Mouse (Mus musculus) heart, embryonic 13.5 days (tissue): ENCODE results near the gene Hdac9. TPM values are rescaled to one million over a fixed set of nuclear protein-coding genes. Genes with fewer than 3 reads are reported as not detected.

Experiments used
- ATAC-seq: fragments of 200-750 bp; cut with Nextera tagmentation; 2 replicates; pipeline ENCODE4 v1.8.0; 2017; ENCODE audit warnings: moderate TSS enrichment; ENCODE audit not compliant: insufficient number of reproducible peaks, low FRiP score, low TSS enrichment; ENCODE audit errors: extremely low read depth
- H3K27ac ChIP-seq: fragments of 300-500 bp; sonication (generic); replicated peaks from 2 replicates; pipeline ENCODE4 v1.5.1; 2015; ENCODE audit warnings: moderate library complexity, mild to moderate bottlenecking, inconsistent platforms
- H3K27me3 ChIP-seq: fragments of 300-500 bp; sonication (generic); replicated peaks from 2 replicates; pipeline ENCODE4 v1.6.1; 2015; ENCODE audit warnings: mild to moderate bottlenecking, inconsistent platforms
- H3K36me3 ChIP-seq: fragments of 300-500 bp; sonication (generic); 2 replicates; pipeline ENCODE4 v1.6.1; 2015; ENCODE audit warnings: mild to moderate bottlenecking, inconsistent platforms
- H3K4me1 ChIP-seq: fragments of 300-500 bp; sonication (generic); 2 replicates; pipeline ENCODE4 v1.6.1; 2015; ENCODE audit warnings: inconsistent platforms
- H3K4me2 ChIP-seq: fragments of 300-500 bp; sonication (generic); 2 replicates; pipeline ENCODE4 v1.6.1; 2015; ENCODE audit warnings: inconsistent platforms, mild to moderate bottlenecking, moderate library complexity
- H3K4me3 ChIP-seq: fragments of 300-500 bp; sonication (generic); 2 replicates; pipeline ENCODE4 v1.5.1; 2015; ENCODE audit warnings: moderate library complexity, mild to moderate bottlenecking, inconsistent platforms
- H3K9ac ChIP-seq: fragments of 300-500 bp; sonication (generic); 2 replicates; pipeline ENCODE4 v1.6.1; 2015; ENCODE audit warnings: inconsistent platforms, mild to moderate bottlenecking, moderate library complexity
- H3K9me3 ChIP-seq: fragments of 300-500 bp; sonication (generic); 2 replicates; pipeline ENCODE4 v1.6.1; 2016; ENCODE audit warnings: inconsistent platforms
- whole genome bisulfite sequencing: fragments of 180-500 bp; shearing (Covaris S2); methylation state at CpG from one replicate; pipeline ENCODE4 v1.1.7; 2015; ENCODE audit warnings: mixed read lengths; 5-methylcytosine and 5-hydroxymethylcytosine counted together
- polyA plus RNA-seq: library from polyadenylated mRNA; unstranded; fragments of >200 nt; fragmentation: Nextera tagmentation; extraction: Ambion mirVana; gene quantifications from 2 replicates; pipeline ENCODE4 v1.2.1, GENCODE M21; 2015

Hdac9 gene
- polyA plus RNA-seq, 1 experiment from 2014 or later: 25.3 TPM

DNA sequence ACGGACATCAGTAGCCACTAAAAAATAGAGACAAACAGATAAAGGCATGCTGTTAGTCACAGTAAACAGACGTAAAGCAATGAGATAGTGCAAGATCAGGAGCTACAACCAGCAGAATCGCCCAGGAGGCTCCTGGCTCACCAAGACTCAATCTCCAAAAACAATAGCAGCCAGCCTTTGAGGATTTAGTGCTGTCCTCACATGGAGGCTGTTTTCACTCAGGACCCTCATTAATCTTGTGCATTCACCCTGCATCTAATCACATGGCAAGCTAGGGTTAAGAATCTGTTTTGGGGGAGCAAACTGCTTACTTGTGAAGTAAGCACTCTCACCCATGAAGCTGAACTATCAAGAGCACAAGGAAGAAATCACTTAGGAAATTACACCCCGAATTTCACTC lies 329.7 kb downstream of the Hdac9 start:
- H3K9me3 ChIP-seq: no peaks in the 10 kb centered on the region
- WGBS: 40% methylated on average over 4 of the region's 4 CpGs
- H3K4me3 ChIP-seq: no peak overlapping the region
- no peak overlapping the region for H3K27ac ChIP-seq
- no peaks in the 10 kb centered on the region for H3K36me3 ChIP-seq
- H3K4me2 ChIP-seq: no peak overlapping the region
- ATAC-seq: no peak
- H3K4me1 ChIP-seq: peaks cover 12% of the 10 kb centered on the region
- no peak overlapping the region for H3K9ac ChIP-seq
- H3K27me3 ChIP-seq: no peaks in the 10 kb centered on the region

DNA sequence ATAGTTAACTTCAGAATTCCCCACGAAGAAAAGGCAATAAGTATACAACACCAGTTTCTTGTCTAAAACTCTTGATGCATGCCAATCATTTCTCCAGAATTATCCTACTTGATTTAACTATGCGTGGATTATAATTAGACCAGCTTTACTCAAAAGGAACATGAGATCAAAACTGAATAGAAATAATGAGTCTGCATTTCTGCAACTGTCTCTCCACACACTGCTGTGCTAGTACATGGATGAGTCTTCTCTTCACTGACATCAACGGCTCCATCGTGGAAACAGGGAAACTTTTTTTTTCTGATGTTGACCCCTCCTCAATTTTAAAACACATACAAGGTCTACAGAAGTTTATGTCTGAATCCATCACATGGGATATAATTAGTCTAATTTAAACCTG lies 334.4 kb downstream of the Hdac9 start:
- Histone ChIP-seq H3K27me3 (no peaks in the 10 kb centered on the region), H3K9ac (no peak overlapping the region), H3K36me3 (no peaks in the 10 kb centered on the region), H3K27ac (no peak overlapping the region), H3K4me1 (peaks cover 18% of the 10 kb centered on the region), H3K4me2 (no peak overlapping the region), H3K9me3 (no peaks in the 10 kb centered on the region), H3K4me3 (no peak overlapping the region)
- ATAC-seq: no peak
- 82% methylated on average over 4 of the region's 4 CpGs for WGBS

DNA sequence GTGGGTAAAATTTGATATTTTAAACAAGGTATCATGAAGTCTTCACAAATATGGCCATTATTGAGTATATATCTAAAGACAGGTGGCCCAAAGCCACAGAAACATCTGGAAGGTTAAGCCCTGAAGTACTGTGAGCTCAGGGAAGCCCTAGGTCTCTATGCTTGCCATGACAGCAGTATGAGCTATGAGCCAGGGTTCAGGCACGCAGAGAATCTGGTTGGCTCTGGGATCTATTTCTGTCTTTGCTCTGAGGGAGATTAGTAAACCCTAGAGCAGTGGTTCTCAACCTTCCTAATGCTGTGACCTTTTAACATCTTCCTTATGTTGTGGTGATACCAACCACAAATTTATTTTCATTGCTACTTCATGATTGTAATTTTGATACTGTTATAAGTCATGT lies 337.7 kb downstream of the Hdac9 start:
- Histone ChIP-seq H3K4me2 (no peak overlapping the region), H3K4me3 (no peak overlapping the region), H3K36me3 (no peaks in the 10 kb centered on the region), H3K9me3 (no peaks in the 10 kb centered on the region), H3K27me3 (no peaks in the 10 kb centered on the region), H3K9ac (no peak overlapping the region), H3K27ac (peak overlapping the region; percentile 60), H3K4me1 (peaks cover 13% of the 10 kb centered on the region)
- 36% methylated on average over 1 of the region's 1 CpGs for WGBS
- no peak for ATAC-seq

DNA sequence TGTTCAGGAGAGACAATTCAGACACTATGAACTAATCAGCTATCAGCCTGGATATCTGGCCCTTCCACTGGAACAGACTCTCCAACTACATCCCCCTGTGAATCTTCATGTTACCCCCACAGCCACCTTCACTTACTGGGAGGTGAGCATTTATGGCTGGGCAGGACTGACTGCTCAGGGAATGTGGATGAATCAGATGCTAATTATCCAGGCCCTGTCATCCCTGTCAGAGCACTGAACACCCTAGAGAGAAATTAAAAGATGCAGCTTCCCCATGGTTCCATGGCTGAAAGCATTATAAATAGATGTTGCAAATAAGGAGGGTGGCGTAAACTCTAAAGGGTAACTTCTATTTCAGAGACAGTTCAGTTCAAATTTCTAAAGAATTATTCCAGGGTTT lies 345.8 kb downstream of the Hdac9 start:
- Histone ChIP-seq H3K4me3 (no peak overlapping the region), H3K27me3 (no peaks in the 10 kb centered on the region), H3K4me2 (no peak overlapping the region), H3K4me1 (no peaks in the 10 kb centered on the region), H3K27ac (no peak overlapping the region), H3K9me3 (no peaks in the 10 kb centered on the region), H3K36me3 (no peaks in the 10 kb centered on the region), H3K9ac (no peak overlapping the region)
- no peak for ATAC-seq
- 95% methylated on average over 1 of the region's 1 CpGs for WGBS

DNA sequence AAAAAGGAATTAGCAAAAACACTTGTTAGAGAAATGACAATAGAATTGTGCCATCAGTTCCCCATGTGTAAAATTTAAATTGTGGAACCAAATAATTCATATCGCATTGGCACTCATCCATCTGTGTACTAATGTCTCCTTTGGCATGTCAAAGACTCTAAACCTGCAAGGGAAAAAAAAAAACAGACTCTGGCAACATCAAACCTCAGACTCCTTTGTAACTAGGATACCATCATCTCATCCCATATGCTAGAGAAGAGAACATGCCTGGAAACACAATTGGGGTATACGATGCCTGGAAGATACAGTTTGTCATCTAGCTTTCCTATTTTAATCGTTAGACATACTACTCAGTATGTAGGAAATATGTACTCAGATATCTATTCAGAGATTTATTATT lies 347.4 kb downstream of the Hdac9 start:
- H3K4me2 ChIP-seq: no peak overlapping the region
- no peak overlapping the region for H3K27ac ChIP-seq
- H3K36me3 ChIP-seq: no peaks in the 10 kb centered on the region
- H3K9ac ChIP-seq: no peak overlapping the region
- no peaks in the 10 kb centered on the region for H3K27me3 ChIP-seq
- WGBS: 84% methylated on average over 3 of the region's 3 CpGs
- no peaks in the 10 kb centered on the region for H3K9me3 ChIP-seq
- no peak overlapping the region for H3K4me3 ChIP-seq
- no peak for ATAC-seq
- no peaks in the 10 kb centered on the region for H3K4me1 ChIP-seq

DNA sequence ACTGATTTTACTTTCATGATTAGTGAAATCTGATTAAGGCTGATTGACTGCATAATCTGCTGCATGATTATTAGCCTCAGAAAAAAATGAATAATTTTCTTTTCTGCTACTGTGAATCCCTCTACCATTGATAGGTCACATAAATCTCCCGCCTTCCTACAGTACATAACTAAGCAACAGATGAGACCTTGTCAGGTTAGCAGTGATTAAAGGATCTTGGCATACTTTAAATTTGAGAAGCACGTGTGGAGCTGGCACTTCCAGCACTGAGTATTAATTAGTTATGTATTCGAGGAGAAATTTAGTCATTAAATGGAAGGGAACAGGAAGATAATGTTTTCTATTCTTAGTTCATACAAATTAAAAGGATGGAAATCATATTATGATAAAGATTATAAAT lies 347.8 kb downstream of the Hdac9 start:
- Histone ChIP-seq H3K27ac (no peak overlapping the region), H3K9ac (no peak overlapping the region), H3K4me3 (no peak overlapping the region), H3K4me2 (no peak overlapping the region), H3K4me1 (no peaks in the 10 kb centered on the region), H3K27me3 (no peaks in the 10 kb centered on the region), H3K9me3 (no peaks in the 10 kb centered on the region), H3K36me3 (no peaks in the 10 kb centered on the region)
- no peak for ATAC-seq
- 74% methylated on average over 3 of the region's 3 CpGs for WGBS

DNA sequence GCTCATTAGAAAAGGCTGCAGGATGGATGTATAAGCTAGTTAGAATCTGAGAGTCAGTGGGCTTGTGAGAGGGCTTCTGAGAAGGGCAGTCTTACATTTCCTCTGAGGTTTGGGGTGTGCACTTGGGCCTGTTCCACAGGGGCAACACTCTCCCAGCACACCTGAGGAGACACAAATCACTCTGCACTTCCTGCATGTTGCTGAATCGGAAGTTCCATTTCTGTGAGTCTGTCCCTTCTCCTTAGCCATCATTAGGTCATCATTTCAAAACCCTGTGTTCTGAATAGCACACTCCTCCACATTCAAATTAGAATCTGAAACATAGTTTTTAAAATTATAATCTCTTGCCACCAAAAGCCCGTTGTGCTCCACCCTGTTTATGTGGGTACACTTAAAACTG lies 354.6 kb downstream of the Hdac9 start:
- Histone ChIP-seq H3K9ac (no peak overlapping the region), H3K4me1 (no peaks in the 10 kb centered on the region), H3K9me3 (no peaks in the 10 kb centered on the region), H3K27me3 (no peaks in the 10 kb centered on the region), H3K4me3 (no peak overlapping the region), H3K4me2 (no peak overlapping the region), H3K27ac (no peak overlapping the region), H3K36me3 (no peaks in the 10 kb centered on the region)
- no peak for ATAC-seq
- WGBS: 72% methylated on average over 2 of the region's 2 CpGs

DNA sequence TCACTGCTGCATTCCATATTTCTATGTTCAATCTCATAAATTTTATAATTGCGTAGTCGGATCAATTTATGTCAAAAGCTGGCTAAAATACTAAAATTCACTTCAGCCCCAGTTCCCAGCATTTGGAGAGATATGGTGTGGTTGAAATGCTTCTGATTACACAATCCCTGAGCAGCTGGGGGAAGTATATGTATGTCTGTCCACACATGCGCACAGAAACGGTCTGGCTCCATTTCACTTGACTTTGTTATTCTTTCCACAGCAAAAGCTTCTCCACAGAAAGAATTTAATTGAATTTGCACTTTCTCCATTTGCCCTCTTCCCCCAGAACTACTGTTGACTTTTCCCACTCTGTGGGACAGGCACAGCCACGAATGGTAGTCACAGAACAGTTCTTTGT lies 357.9 kb downstream of the Hdac9 start:
- no peak overlapping the region for H3K9ac ChIP-seq
- ATAC-seq: no peak
- H3K4me2 ChIP-seq: no peak overlapping the region
- H3K9me3 ChIP-seq: no peaks in the 10 kb centered on the region
- no peaks in the 10 kb centered on the region for H3K27me3 ChIP-seq
- no peak overlapping the region for H3K4me3 ChIP-seq
- H3K36me3 ChIP-seq: no peaks in the 10 kb centered on the region
- no peak overlapping the region for H3K27ac ChIP-seq
- peaks cover 7% of the 10 kb centered on the region for H3K4me1 ChIP-seq
- 49% methylated on average over 5 of the region's 5 CpGs for WGBS

DNA sequence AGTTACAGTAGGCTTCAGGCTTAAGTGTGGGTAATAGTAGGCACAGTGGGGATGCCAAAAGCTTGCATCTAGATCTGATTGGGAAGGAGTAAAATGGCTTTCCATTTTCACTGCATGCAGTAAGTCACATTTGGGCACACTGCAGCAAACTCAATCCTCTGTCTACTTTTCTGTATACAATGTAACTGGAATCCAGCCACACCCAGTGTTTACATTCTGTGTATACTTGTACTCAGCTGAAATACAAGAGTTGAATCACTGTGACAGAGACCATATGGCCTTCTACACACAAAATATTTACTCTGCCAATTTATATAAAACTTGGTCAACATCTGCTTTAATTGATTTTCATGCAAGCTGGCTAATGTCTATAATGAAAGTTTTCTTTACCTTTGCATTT lies 362.1 kb downstream of the Hdac9 start:
- H3K4me2 ChIP-seq: no peak overlapping the region
- no peak overlapping the region for H3K27ac ChIP-seq
- H3K9me3 ChIP-seq: no peaks in the 10 kb centered on the region
- no peak overlapping the region for H3K4me3 ChIP-seq
- no peak for ATAC-seq
- peaks cover 7% of the 10 kb centered on the region for H3K4me1 ChIP-seq
- no peaks in the 10 kb centered on the region for H3K27me3 ChIP-seq
- no peaks in the 10 kb centered on the region for H3K36me3 ChIP-seq
- no peak overlapping the region for H3K9ac ChIP-seq

DNA sequence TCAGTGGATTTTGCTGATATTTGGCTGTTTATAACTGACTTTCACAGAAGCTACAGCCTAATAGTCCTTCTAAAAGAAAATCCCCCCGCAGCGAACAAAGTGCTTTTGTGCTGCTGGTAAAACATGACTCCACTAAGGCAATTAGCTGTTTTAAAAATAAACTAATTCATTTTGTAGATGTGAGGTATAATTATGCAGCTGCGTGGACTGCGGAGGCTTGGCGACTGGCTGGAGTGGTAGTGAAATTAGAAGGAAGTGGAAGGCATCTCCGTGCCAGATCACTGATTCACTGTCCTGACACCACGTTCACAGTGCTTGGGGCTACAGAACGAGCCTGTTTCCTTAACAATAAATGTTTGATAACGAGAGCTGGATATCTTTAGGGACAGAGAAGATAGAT lies 366.6 kb downstream of the Hdac9 start:
- H3K9me3 ChIP-seq: no peaks in the 10 kb centered on the region
- no peaks in the 10 kb centered on the region for H3K27me3 ChIP-seq
- no peaks in the 10 kb centered on the region for H3K4me1 ChIP-seq
- no peak overlapping the region for H3K27ac ChIP-seq
- H3K4me2 ChIP-seq: no peak overlapping the region
- WGBS: 57% methylated on average over 9 of the region's 9 CpGs
- no peak for ATAC-seq
- H3K4me3 ChIP-seq: no peak overlapping the region
- no peaks in the 10 kb centered on the region for H3K36me3 ChIP-seq
- H3K9ac ChIP-seq: no peak overlapping the region

DNA sequence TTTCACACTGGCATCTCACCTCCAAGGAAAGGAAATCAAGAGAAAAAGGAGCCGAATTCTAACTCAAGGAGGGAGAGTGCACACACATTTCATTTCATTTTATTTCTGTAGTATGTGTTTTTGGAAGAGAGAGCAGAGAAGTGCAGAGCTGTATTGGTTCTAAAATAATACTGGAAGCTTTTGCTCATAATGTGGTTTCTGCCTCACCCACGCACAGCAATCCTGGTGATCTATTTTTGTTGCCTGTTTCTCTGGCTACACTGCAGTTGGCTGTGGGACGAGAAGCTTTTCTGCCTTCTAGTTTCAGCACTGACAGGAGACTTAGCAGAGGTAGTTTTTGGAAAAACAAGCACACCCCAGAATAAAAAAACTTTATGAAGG lies 387.7 kb downstream of the Hdac9 start:
- Histone ChIP-seq H3K27ac (peak overlapping the region; percentile 94), H3K9ac (peak overlapping the region; percentile 52; the same call in 1 of the 2 replicates), H3K4me2 (peak overlapping the region; percentile 69), H3K4me1 (peaks cover 30% of the 10 kb centered on the region), H3K4me3 (peak overlapping the region; percentile 63), H3K9me3 (no peaks in the 10 kb centered on the region), H3K36me3 (no peaks in the 10 kb centered on the region), H3K27me3 (no peaks in the 10 kb centered on the region)
- ATAC-seq: no peak
- WGBS: 23% methylated on average over 3 of the region's 3 CpGs

DNA sequence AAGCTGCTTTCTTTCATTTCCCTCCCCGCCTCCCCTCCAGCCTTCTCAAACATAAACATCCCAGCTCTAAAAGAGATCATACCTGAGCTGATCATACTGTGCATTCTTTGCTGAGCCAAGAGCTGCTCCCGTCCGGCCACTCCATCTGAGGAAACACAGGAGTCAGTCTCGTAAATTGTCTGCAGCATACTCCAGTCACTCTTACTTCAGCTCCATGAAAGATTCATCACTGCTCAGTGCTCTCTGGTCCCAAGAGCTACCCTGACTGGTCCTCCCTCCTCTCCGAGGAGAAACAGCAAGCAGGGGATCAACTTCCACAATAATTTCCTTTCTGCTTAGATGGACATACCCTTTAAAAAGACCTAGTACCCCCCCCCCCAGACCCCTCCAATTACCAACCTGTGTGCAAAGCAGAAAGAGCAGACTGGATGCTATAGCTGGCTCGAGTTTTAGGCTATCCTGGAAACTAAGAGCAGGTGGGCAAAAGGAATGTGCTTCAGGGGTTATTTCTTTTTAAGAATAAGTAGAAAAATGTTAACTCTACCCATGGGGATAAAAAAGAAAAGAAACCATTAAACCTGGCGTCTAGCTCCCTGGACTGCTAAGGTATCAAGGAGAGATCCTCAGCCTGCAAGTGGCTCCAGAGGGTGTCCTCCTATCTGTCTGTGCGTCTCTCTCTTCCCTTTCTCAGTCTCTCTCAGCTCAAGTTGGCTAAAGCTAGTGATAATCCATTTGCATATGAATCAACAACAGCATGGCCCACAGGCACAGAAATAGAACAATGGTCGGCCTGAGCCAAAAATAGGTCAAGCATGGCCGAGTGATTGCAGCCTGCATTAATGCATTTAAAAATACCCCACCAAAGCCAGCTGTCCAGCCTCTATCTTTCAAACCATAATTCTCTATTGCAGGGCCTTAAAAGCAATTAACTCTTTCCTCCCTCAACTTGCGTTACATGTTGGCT lies 388.4 kb downstream of the Hdac9 start:
- H3K4me1 ChIP-seq: peaks cover 34% of the 10 kb centered on the region

More for the DNA sequence above, 388.4 kb downstream of the Hdac9 start:
- ATAC-seq: peak; percentile 70; the same call in 1 of the 2 replicates
- Histone ChIP-seq H3K9me3 (no peaks in the 10 kb centered on the region), H3K9ac (peak overlapping the region; percentile 83), H3K27ac (peak overlapping the region; percentile 94), H3K27me3 (no peaks in the 10 kb centered on the region), H3K4me2 (peak overlapping the region; percentile 69), H3K4me3 (peak overlapping the region; percentile 63), H3K36me3 (no peaks in the 10 kb centered on the region)
- 17% methylated on average over 11 of the region's 11 CpGs for WGBS
